Mouse (Mus musculus): ENCODE measurements around the gene Kdelr1. TPM values are rescaled to one million over a fixed set of nuclear protein-coding genes. Genes with fewer than 3 reads are reported as not detected.

The Kdelr1 gene
- total RNA-seq, 2 experiments from 2014 or later: 70.0 to 148 TPM

DNA sequence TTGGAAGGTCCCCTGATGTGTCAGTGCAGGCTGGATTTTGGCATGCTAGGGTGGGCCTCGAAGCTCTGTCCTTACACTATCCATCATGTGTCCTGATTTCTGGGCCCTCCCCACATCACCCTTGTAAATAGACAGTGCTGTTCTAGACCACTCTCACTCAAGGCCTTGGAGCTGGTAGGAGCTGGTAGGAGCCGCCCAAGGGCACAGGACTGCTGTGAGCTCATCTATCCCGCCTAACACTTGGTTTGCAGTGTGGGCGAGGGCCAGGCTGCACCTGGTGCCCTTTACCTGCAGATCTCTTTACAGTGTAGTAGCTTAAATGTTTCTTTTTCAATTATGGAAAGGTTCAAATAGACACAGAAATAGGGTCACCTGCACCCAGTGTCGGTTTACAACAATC lies 42.4 kb downstream of the Kdelr1 start:
- no peak for ATAC-seq (ENCODE audit: poor library complexity, severe bottlenecking)

DNA sequence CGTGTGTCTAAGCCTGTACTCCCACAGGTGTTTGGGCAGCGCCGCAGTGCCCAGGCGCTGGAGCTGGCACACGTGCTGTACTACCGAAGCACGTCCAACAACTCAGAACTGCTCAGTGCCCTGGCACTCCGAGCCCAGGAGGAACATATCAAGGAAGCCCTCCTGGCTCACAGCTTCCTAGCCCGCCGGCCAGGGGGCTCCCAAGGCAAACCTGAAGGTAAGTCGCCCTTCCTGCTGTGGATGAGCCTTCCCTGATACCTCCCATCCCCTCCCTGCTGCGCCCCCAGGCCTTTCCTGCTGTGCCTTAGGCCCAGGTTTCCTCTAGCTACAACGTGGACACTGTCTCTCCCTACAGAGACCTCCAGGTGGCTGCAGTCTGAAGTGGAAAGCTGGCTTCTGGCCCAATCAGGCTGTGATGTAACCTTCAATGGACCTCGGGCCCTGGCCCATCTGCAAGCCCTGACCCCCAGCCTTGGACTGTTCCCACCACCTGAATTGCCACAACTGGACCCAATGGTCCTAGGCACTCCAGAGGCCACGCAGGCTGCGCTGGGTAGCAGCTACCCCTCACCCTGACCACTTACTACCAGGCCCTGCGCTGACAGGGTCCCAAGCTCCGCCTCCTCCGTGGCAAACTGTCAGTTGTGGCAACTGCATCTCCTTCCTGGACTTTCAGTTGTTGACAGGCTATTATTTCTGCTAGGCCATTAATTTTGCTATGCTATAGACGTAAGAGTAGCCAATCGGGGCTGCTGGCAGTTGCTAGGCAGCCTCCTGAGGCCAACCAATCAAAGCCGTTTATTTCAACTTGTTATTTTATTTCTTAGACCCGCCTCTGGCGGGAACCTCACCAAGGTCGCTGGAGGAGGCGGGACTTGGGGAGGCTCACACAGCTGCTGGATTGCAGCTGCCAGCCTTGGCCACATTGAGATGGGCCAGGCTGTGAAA lies 43.8 kb downstream of the Kdelr1 start:
- peak; percentile 64 for ATAC-seq (ENCODE audit: poor library complexity, severe bottlenecking)

DNA sequence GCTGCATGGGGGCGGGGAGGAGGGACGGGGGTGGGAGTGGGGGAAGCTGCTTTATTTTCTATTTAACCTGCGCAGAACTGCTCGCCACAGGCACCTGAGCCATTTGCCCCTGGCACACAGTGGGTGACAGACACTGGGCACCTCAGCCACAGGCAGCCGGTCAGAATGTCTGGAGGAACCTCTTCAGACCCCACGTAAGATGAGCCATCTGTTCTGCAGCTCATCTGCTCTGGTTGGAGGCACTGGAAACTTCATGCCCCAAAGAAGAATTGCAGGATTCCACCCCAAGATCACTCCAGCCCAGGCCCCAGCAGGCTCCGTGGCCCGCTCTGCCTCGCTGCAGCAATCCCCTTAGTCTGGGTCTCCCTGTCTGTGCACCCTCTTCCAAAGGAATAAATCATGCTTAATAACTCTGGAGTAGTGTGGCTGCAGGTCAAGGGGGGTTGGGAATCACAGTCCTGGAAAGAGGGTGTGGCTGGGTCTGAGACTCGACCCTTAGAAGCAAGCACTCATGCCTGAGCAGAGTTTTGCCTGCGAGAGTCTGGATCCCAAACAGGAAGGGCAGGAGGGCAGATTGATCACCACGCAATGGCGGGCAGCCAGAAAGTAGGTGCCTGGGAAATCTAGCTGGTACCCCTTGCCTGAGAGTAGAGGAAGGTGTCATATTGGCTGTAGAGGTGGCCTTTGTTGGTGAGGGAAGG lies 44.6 kb downstream of the Kdelr1 start:
- ATAC-seq (ENCODE audit: poor library complexity, severe bottlenecking): no peak

DNA sequence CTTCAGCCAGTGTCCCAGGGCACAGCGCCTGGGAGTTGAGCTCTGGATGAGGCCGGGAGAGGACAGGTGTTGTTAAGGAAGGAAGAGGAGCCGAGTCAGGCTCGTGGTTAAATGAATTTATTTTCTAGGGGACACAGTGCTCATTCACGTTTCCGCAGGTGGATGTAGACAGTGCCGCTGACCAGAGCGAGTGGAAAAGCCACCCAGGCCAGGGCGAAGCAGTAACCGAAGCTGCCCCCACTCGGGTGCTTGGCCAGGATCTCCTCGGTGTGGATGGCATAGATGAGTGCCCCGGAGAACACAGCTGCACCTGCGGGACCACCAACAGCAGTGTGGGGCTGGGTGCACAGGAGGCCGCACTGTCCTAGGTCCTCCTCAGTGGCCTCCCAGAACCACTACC lies 45.4 kb downstream of the Kdelr1 start:
- no peak for ATAC-seq (ENCODE audit: poor library complexity, severe bottlenecking)

DNA sequence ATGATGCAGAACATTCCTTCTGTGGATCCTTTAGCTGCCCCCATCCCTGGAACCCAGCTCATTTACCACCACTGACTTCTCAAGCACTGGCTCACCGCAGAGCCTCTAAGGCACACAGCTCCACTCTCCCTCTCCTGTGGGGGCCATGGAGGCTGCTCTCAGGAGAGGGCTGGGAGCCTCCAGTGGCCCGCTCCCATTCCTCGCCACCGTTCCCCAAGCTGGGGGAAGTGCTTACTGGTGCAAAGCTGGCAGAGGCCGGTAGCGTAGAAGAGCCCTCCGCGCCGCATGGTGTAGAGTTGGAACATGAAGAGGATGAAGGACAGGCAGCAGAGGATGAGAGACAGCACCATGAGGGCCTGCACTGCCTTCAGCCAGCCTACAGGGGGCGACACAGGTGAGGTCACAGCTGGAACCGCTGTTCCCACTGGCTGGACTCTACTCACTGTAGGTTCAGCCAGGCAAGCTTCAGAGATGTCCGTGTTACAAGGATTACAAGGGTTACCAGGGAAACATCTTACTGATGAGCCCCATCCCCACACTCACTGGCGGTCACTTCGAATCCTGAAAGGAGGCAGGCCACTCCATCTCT lies 46.6 kb downstream of the Kdelr1 start:
- no peak for ATAC-seq (ENCODE audit: poor library complexity, severe bottlenecking)

DNA sequence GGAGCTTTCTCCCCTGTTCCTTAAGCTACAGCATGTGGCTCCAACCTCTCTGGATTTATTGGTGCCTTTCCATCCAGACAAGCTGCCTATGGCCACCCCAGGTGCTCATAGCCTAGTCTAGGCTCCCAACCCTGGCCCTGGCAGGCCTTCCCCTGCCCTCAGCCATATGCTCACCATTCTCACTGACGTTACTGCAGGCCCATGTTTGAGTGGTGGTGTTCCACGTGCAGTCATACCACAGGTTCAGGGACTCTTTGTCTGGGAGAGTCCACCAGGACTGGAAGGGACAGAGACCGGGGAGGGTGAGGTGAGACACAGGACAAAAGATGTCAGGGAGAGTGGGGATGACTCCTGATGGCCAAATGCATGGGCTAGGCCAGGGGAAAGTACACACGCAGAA lies 47.2 kb downstream of the Kdelr1 start:
- ATAC-seq (ENCODE audit: poor library complexity, severe bottlenecking): no peak

DNA sequence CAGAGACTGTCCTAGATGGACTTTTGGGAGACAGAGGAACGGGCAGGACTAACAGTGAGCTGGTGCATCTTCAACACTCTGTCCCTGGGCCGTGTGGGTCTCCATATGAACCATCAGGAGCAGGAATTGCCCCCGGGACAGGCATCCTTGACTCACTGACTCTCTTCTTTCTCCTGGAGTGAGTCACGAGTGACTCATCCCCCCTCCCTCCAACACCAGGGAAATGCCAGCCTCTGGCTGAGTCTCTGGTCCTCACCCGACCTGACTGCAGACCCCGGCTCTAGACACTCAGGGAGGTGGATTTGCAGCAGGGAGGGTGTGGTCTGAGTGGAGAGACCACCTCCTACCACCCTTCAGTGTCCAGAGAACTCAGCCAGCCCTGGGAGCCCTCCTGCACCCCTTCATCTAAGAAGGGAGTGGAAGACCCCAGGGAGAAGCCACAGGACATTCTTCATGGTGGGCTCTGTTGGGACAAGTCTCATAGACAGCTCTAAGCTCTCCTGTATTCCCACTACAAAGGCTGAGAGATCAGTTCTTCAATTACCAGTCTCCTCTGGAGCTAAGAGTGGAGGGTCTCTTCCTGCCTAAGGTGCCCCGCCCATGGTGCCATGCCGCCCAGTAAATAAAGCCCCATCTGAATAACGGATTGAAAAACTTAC lies 48.1 kb downstream of the Kdelr1 start:
- ATAC-seq (ENCODE audit: poor library complexity, severe bottlenecking): no peak

DNA sequence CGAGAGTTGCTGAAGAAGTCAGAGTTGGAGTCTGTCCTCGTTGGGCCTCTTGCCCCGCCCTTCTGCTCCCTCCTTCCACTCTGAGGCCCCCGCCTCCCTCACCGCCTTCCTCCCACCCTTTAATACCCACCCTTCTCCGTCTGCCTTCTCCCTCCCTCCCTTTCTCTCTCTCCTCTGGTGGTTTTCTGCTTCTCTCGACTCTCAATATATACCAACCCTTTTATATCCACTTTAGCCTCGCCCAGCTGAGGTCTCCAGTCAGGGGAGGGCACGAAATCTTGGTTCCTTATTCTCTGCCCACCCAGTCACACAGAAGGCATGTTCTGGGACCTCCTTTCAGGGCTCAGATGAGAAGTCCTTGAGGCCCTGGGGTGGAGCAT lies 48.7 kb downstream of the Kdelr1 start, which contains the start of gene Emp3:
Emp3 (minus strand) TSS at position 163 of the 380 bp plus-strand sequence.
- ATAC-seq (ENCODE audit: poor library complexity, severe bottlenecking): peak; percentile 17

DNA sequence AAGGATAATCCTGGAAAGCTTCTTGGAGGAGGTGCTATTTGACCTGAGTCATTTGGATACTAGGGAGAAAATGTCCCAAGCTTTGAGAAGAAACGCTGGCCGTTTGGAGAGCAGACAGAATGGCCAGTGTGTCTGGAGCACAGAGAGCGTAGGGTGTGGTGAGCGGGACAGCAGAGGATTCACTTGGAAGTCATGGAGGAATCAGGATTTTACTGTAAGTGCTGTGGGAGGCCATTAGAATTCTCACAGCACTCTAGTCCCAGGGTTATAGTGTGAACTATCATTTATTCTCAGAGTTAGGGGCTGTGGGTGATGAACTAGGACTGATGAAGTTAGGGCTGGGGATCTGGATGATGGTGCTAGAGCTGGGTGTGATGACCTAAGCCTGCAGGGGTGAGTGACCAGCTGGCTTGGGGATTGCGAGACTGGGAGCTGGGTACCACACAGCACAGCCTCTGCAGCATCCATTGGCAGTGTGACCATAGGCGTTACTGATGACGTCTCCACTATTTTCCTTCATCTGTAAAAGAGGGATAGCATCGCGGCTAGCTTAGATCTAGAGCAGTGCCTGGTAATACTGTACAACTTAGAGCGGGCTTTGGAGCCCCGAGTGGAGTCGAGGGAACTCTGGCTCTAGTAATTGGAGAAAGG lies 49.5 kb downstream of the Kdelr1 start:
- ATAC-seq (ENCODE audit: poor library complexity, severe bottlenecking): no peak

DNA sequence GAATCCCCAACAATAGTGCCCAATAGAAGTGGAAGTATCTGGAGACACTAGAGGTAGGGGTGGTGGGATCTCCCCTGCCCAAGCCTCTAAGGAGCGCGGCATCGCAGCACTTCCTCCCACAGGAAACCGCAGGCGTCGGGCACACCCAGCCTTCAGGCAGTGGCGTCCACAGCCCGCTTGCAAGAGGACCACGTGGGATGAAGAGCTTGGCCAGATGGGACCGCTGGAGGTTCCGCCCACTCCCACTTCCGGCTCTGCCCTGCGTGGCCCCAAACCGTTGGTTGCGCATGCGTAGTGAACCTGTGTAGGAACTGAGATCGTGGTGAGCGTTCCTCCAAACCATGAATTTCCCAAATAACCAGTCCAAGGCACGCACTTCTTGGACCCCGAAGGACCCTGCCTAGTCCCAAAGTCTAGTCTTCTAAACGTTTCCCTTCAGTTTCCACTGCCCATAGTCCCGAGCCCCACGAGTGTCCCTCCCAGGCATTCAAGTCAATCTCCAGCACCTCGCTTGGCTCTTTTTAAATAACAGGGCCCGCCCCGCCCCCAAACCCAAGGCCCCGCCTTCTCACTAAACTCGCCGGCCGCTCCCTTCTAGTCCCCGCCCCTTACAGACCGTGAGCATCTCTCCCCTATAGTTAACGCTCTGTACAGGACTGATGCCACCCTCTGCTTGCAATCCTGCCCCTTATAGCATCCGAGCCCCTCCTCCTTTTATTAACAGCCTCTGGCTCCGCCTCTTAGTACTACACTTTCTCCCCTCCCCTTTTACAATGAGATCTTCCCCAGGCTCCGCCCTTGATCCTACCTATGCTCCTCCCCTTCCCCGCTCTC lies 50.6 kb downstream of the Kdelr1 start:
- ATAC-seq (ENCODE audit: poor library complexity, severe bottlenecking): peak; percentile 72

DNA sequence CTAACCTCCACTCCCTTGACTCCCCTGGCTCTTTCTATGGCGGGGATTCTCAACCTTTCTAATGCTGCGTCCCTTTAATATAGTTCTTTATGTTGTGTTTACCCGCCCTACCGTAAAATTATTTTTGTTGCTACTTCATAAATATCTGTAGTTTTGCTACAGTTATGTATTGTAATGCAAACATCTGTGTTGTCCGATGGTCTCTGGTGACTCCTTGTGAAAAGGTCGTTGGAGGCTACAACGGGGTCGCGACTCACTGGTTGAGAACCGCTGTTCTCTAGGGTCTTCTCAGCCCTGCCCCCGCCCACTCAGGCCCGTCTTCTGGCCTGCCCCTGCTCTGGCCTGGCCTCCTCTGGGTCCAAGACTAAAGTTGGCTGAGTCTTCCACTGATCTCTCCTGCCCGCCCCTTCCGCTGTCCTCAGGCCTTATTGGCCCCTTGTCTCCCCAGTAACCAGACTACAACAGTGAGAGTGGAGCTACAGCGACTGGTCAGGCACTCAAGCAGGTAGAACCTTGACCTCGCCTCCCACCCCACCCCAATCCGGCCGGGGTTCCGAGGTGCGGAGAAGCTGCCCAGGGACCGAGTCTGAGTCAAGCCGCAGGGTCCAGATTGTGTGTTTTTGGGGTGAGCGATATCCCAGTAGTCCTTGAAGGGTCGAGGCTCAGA lies 51.3 kb downstream of the Kdelr1 start, which contains the start of gene Ccdc114:
Ccdc114 (plus strand) TSS at position 311 of the 667 bp plus-strand sequence.
- ATAC-seq (ENCODE audit: poor library complexity, severe bottlenecking): peak; percentile 28

DNA sequence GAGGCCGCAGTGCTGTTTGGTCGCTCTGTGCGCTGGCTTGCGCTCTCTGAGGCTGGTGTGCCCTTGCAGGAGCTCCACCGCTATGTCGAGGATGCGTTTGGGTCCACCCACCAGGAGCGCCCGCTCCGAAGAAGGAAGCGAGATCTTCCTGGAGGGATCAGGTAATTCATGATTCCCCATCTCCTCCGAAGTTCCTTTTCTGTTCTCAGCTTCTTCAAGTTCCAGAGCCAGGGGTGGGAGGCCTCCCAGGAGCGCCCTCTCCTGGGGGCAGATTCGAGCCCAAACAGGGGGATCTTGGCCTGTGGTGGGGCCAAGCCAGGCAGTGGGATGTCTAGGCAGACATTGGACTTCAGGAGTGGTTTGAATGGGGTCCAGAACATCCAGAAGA lies 51.9 kb downstream of the Kdelr1 start:
- ATAC-seq (ENCODE audit: poor library complexity, severe bottlenecking): no peak

DNA sequence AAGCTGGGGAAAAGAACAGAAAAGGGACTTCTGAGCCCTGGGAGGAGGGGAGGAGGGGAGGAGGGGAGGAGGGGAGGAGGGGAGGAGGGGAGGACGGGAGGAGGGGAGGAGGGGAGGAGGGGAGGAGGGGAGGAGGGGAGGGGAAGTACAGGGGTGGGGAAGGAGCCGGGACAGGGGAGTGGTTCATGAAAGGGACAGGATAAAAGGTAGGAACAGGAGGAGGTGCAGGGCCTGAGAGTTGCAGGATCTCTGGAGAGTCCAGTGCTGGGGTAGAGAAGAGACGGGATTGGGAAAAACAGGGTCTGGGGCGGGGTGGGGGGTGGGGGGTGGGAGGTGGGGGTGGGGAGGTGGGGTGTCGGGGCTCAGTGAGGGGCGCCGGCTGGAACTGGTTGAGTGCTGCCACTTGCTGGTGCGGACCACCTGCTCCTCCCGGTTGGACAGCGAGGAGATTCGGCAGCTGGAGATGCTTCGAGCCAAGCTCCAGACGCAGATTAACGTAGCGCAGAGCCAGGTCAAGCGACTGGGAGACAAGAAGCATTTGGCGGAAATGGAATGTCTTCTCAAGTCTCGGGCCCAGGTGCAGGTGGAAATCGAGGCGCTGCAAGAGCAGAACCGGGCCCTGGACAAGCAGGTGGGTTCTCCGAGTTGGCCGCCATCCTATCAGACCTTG lies 56.2 kb downstream of the Kdelr1 start:
- no peak for ATAC-seq (ENCODE audit: poor library complexity, severe bottlenecking)

DNA sequence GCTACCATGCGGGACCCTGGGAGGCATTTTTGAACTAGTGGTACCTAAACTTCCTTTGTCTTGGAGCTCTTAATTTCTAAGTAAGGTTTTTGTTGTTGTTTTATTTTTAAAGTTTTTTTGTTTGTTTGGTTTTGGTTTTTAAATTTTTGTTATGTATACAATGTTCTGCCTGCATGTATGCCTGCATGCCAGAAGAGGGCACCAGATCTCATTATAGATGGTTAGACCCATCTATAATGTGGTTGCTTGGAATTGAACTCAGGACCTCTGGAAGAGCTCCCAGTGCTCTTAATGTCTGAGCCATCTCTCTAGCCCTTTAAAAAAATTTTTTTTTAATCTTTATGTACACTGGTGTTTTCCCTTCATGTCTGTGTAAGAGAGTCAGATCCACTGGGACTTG lies 57.1 kb downstream of the Kdelr1 start:
- ATAC-seq (ENCODE audit: poor library complexity, severe bottlenecking): no peak

All from megakaryocyte, adult 5-6 weeks (primary cell).